Mouse (Mus musculus): ENCODE results near the gene Irf2. TPM values are rescaled to one million over a fixed set of nuclear protein-coding genes. Genes with fewer than 3 reads are reported as not detected.

The Irf2 gene
- 10.9 and 13.7 TPM in 2 replicates for polyA plus RNA-seq (2015; fragmentation: Nextera tagmentation; extraction: Ambion mirVana)

- H3K36me3 ChIP-seq (ENCODE audit: poor library complexity, severe bottlenecking): no peaks in the 10 kb centered on the region
- H3K9ac ChIP-seq: peak within 1 kb of the TSS; percentile 97
- ATAC-seq: peak; percentile 70
- H3K4me1 ChIP-seq: peaks cover 20% of the 10 kb centered on the region
- H3K4me3 ChIP-seq: peak within 1 kb of the TSS; percentile 87
- 0 out of 2 replicates have a peak, but pooled peaks cover 3% of the 10 kb centered on the region for H3K9me3 ChIP-seq (replicated peaks)
- no peaks in the 10 kb centered on the region for H3K27me3 ChIP-seq
- H3K27ac ChIP-seq: peak within 1 kb of the TSS; percentile 90
- WGBS: under 1% methylated on average over 46 of the region's 51 CpGs
- H3K4me2 ChIP-seq: peak within 1 kb of the TSS; percentile 85
Observed at GRCm38 (mm10) chr8:46739003-46739949, at the start of gene Irf2. Gene Irf2, plus strand, starts transcription at chr8:46739732.

GRCm38 (mm10) chr8:46690111-46690510 lies 49.4 kb upstream of the Irf2 start:
- Histone ChIP-seq H3K4me1 (peaks cover 15% of the 10 kb centered on the region), H3K36me3 (ENCODE audit: poor library complexity, severe bottlenecking) (no peaks in the 10 kb centered on the region), H3K27ac (no peak overlapping the region), H3K27me3 (no peaks in the 10 kb centered on the region), H3K9ac (no peak overlapping the region), H3K9me3 (replicated peaks) (no peaks in the 10 kb centered on the region), H3K4me3 (no peak overlapping the region), H3K4me2 (no peak overlapping the region)
- WGBS: 13% methylated on average over 5 of the region's 5 CpGs
- ATAC-seq: no peak

GRCm38 (mm10) chr8:46690581-46690980 lies 49.0 kb upstream of the Irf2 start:
- Histone ChIP-seq H3K4me1 (peaks cover 15% of the 10 kb centered on the region), H3K4me3 (no peak overlapping the region), H3K36me3 (ENCODE audit: poor library complexity, severe bottlenecking) (no peaks in the 10 kb centered on the region), H3K27ac (no peak overlapping the region), H3K27me3 (no peaks in the 10 kb centered on the region), H3K9me3 (replicated peaks) (no peaks in the 10 kb centered on the region), H3K9ac (no peak overlapping the region), H3K4me2 (no peak overlapping the region)
- ATAC-seq: no peak
- 71% methylated on average over 5 of the region's 5 CpGs for whole genome bisulfite sequencing

- Histone ChIP-seq H3K4me3 (no peak overlapping the region), H3K27ac (no peak overlapping the region), H3K9me3 (replicated peaks) (no peaks in the 10 kb centered on the region), H3K4me1 (peaks cover 16% of the 10 kb centered on the region), H3K9ac (no peak overlapping the region), H3K4me2 (no peak overlapping the region), H3K27me3 (no peaks in the 10 kb centered on the region), H3K36me3 (ENCODE audit: poor library complexity, severe bottlenecking) (no peaks in the 10 kb centered on the region)
- 70% methylated on average over 7 of the region's 7 CpGs for WGBS
- ATAC-seq: no peak
Observed at GRCm38 (mm10) chr8:46691360-46691759, 48.2 kb upstream of the Irf2 start.

GRCm38 (mm10) chr8:46696256-46697041 lies 43.1 kb upstream of the Irf2 start:
- Histone ChIP-seq H3K9ac (no peak overlapping the region), H3K36me3 (ENCODE audit: poor library complexity, severe bottlenecking) (no peaks in the 10 kb centered on the region), H3K27ac (no peak overlapping the region), H3K4me1 (peaks cover 17% of the 10 kb centered on the region), H3K4me2 (peak overlapping the region; percentile 35), H3K4me3 (no peak overlapping the region; the same call in 1 of the 2 replicates), H3K27me3 (no peaks in the 10 kb centered on the region), H3K9me3 (replicated peaks) (no peaks in the 10 kb centered on the region; the same call in 1 of the 2 replicates)
- ATAC-seq: peak; percentile 43; the same call in 1 of the 2 replicates
- 42% methylated on average over 15 of the region's 15 CpGs for WGBS

GRCm38 (mm10) chr8:46697566-46697965 lies 42.0 kb upstream of the Irf2 start:
- no peaks in the 10 kb centered on the region for H3K36me3 ChIP-seq (ENCODE audit: poor library complexity, severe bottlenecking)
- peaks cover 9% of the 10 kb centered on the region; the same call in 1 of the 2 replicates for H3K4me1 ChIP-seq
- no peaks in the 10 kb centered on the region for H3K27me3 ChIP-seq
- no peak for ATAC-seq
- 74% methylated on average over 4 of the region's 4 CpGs for WGBS
- H3K4me3 ChIP-seq: no peak overlapping the region
- no peak overlapping the region for H3K9ac ChIP-seq
- no peak overlapping the region for H3K27ac ChIP-seq
- no peaks in the 10 kb centered on the region; the same call in 1 of the 2 replicates for H3K9me3 ChIP-seq (replicated peaks)
- no peak overlapping the region for H3K4me2 ChIP-seq

- no peaks in the 10 kb centered on the region for H3K27me3 ChIP-seq
- H3K36me3 ChIP-seq (ENCODE audit: poor library complexity, severe bottlenecking): no peaks in the 10 kb centered on the region
- H3K27ac ChIP-seq: no peak overlapping the region
- ATAC-seq: no peak
- no peaks in the 10 kb centered on the region; the same call in 1 of the 2 replicates for H3K9me3 ChIP-seq (replicated peaks)
- no peak overlapping the region for H3K4me3 ChIP-seq
- 94% methylated on average over 5 of the region's 5 CpGs for WGBS
- no peak overlapping the region for H3K4me2 ChIP-seq
- H3K9ac ChIP-seq: no peak overlapping the region
- peaks cover 9% of the 10 kb centered on the region; the same call in 1 of the 2 replicates for H3K4me1 ChIP-seq
Observed at GRCm38 (mm10) chr8:46698162-46698561, 41.4 kb upstream of the Irf2 start.

- no peak overlapping the region for H3K4me2 ChIP-seq
- H3K4me1 ChIP-seq: no peaks in the 10 kb centered on the region
- no peak for ATAC-seq
- H3K9ac ChIP-seq: no peak overlapping the region
- no peak overlapping the region for H3K27ac ChIP-seq
- H3K9me3 ChIP-seq (replicated peaks): no peaks in the 10 kb centered on the region; the same call in 1 of the 2 replicates
- no peak overlapping the region for H3K4me3 ChIP-seq
- no peaks in the 10 kb centered on the region for H3K36me3 ChIP-seq (ENCODE audit: poor library complexity, severe bottlenecking)
- H3K27me3 ChIP-seq: no peaks in the 10 kb centered on the region
- WGBS: 84% methylated on average over 2 of the region's 2 CpGs
Observed at GRCm38 (mm10) chr8:46705145-46705544, 34.4 kb upstream of the Irf2 start.

GRCm38 (mm10) chr8:46706730-46707129 lies 32.8 kb upstream of the Irf2 start:
- H3K27me3 ChIP-seq: no peaks in the 10 kb centered on the region
- WGBS: 34% methylated on average over 5 of the region's 5 CpGs
- no peak for ATAC-seq

GRCm38 (mm10) chr8:46709302-46709701 lies 30.2 kb upstream of the Irf2 start:
- no peaks in the 10 kb centered on the region for H3K36me3 ChIP-seq (ENCODE audit: poor library complexity, severe bottlenecking)
- no peak overlapping the region for H3K27ac ChIP-seq
- H3K4me1 ChIP-seq: no peaks in the 10 kb centered on the region
- 91% methylated on average over 4 of the region's 4 CpGs for WGBS
- H3K4me3 ChIP-seq: no peak overlapping the region
- no peak overlapping the region for H3K4me2 ChIP-seq
- no peak for ATAC-seq
- H3K9ac ChIP-seq: no peak overlapping the region
- H3K27me3 ChIP-seq: no peaks in the 10 kb centered on the region
- H3K9me3 ChIP-seq (replicated peaks): no peaks in the 10 kb centered on the region

More at GRCm38 (mm10) chr8:46706730-46707129, 32.8 kb upstream of the Irf2 start:
- no peak overlapping the region for H3K4me3 ChIP-seq
- no peak overlapping the region for H3K4me2 ChIP-seq
- no peaks in the 10 kb centered on the region for H3K9me3 ChIP-seq (replicated peaks)
- H3K36me3 ChIP-seq (ENCODE audit: poor library complexity, severe bottlenecking): no peaks in the 10 kb centered on the region
- no peaks in the 10 kb centered on the region for H3K4me1 ChIP-seq
- H3K27ac ChIP-seq: no peak overlapping the region
- H3K9ac ChIP-seq: no peak overlapping the region

GRCm38 (mm10) chr8:46710289-46710688 lies 29.2 kb upstream of the Irf2 start:
- Histone ChIP-seq H3K9ac (no peak overlapping the region), H3K36me3 (ENCODE audit: poor library complexity, severe bottlenecking) (no peaks in the 10 kb centered on the region), H3K27me3 (no peaks in the 10 kb centered on the region), H3K4me1 (no peaks in the 10 kb centered on the region), H3K27ac (no peak overlapping the region), H3K9me3 (replicated peaks) (no peaks in the 10 kb centered on the region), H3K4me2 (no peak overlapping the region), H3K4me3 (no peak overlapping the region)
- WGBS: 90% methylated on average over 8 of the region's 8 CpGs
- ATAC-seq: no peak

- ATAC-seq: no peak
- Histone ChIP-seq H3K9me3 (replicated peaks) (no peaks in the 10 kb centered on the region), H3K9ac (no peak overlapping the region), H3K4me1 (no peaks in the 10 kb centered on the region), H3K27me3 (no peaks in the 10 kb centered on the region), H3K4me2 (no peak overlapping the region), H3K27ac (no peak overlapping the region), H3K36me3 (ENCODE audit: poor library complexity, severe bottlenecking) (no peaks in the 10 kb centered on the region), H3K4me3 (no peak overlapping the region)
- WGBS: 80% methylated on average over 2 of the region's 2 CpGs
Observed at GRCm38 (mm10) chr8:46711496-46711895, 28.0 kb upstream of the Irf2 start.
